Mouse (Mus musculus) layer of hippocampus, adult 18-20 months (tissue): ENCODE measurements around the gene Cacfd1. TPM values are rescaled to one million over a fixed set of nuclear protein-coding genes. Genes with fewer than 3 reads are reported as not detected.

Experiments
- DNase-seq, 2 experiments: peaks; one replicate each; pipeline ENCODE4 v3.0.0; 2022; ENCODE audit warnings: low spot score in 2 of 2
- total RNA-seq, 2 experiments: library from RNA; stranded (reverse); gene quantifications; 2 replicates each; pipeline ENCODE4 v1.2.3; 2021

Cacfd1 gene
- total RNA-seq, 2 experiments from 2014 or later = 39.3 to 43.6 TPM

DNA sequence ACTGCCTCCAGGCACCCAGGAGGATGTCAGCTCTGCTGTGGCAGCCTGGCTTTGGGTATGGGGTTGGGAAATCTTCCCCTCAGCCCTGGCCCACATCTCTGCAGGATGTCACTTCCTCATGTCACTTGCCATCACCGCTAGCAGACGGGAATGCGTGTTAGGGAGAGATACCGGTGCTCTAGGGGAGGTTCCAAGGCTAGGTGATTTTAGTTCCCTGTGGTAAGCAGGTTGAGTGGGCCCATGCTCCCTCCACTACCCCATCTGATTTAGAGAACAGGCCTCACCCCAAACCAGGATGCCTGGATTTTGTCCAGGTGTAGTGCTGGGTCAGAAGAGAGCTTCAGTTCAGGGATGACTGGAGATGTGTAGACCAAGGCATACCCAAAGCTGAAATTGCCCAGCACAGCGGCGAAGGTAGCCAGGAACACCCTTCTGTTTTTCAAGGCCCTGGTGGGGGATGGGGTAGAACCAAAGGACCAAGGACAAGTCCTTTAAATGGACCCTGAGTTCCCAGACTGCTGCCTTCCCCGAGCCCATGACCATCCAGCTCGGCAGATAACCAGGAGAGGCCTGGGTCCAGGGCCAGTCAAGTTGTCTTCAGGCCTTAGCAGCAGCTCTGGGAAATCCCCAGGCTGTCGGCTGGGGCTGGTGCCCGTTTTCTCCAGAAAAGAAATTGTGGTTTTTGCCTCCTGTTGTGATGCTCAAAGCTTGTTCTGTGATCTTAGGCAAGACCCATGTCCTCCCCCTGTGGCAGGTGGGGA lies 17.3 kb downstream of the Cacfd1 start:
- no peak for DNase-seq

- peak; percentile 90 to 93 for DNase-seq
Observed at GRCm38 (mm10) chr2:27027618-27028436, 18.1 kb downstream of the Cacfd1 start, which contains the start of gene Slc2a6. Slc2a6 (minus strand) TSS chr2:27027998.

- no peak for DNase-seq
Observed at GRCm38 (mm10) chr2:27028437-27029015, 18.8 kb downstream of the Cacfd1 start.

DNA sequence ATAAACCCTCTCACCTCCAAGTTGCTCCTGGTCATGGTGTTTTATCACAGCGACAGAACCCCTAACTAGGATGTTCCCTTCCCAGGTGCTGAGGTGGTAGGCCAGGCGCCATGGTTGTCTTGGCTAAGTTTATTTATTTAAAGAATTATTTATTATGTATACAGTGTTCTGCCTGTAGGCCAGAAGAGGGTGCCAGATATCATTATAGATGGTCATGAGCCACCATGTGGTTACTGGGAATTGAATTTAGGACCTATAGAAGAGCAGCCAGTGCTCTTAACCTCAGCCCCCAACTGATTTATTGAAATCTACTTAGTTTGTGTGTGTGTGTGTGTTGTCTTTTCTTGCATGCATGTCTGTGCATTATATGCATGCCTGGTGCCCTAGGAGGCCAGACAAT lies 22.6 kb downstream of the Cacfd1 start:
- DNase-seq = no peak

DNA sequence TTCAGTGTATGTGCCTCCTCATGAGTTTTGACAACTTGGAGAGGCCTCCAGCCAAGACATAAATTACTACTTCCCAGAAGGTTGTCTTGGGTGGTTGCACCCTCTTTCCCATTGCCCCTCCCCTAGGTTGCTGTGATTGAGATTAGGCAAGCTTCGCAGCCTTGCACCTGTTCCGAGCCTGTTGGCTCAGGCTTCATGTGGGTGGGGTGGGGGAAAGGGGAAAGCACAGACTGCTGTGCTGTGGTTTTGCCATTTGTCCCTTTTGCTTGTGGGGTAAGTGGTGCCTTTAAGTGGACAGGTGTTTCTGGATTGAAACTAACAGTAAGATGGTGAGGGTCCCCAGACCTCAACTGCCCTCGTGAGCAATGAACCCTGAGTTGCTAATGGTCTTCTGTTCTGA lies 26.3 kb downstream of the Cacfd1 start:
- DNase-seq = no peak

- DNase-seq = no peak
Observed at GRCm38 (mm10) chr2:27037008-27037407, 27.3 kb downstream of the Cacfd1 start.

- peak in 1 of 2 experiments; percentile 85 for DNase-seq
Observed at GRCm38 (mm10) chr2:27038596-27038995, 28.9 kb downstream of the Cacfd1 start.

- DNase-seq = no peak
Observed at GRCm38 (mm10) chr2:27039286-27039685, 29.6 kb downstream of the Cacfd1 start.

DNA sequence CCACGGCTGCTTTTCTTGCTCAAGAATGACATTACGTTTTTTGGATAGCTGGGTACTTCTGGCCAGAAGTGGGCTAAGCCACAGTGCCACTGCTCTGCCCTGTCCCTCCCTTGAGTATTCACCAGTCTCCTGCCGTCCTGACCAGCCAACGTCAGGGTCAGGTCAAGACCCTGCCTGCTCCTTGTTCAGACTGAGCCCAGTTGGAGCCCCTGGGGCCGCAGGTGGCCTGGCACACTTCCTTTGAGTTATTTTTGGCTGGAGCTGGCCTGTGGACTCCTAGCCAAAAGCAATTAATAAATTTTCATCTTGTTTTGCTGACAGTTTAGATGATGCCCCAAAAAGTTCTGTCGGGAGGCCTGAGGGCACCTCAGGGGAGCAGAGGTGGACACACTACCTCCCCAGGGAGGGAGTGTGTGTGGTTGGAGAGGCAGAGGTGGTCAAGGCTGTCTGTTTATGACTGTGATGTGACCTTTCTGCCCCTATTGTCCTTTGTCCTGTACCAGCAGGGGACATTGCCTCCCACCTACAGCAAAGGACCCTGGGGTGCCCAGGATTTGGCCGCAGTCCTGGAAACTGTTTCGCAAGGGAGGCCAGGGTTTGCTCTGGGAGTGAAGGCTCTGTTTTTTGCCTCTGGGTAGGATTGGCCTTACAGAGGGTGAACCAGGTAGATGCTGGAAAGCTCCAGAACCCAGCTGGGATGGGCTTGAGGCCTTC lies 32.6 kb downstream of the Cacfd1 start:
- no peak for DNase-seq

DNA sequence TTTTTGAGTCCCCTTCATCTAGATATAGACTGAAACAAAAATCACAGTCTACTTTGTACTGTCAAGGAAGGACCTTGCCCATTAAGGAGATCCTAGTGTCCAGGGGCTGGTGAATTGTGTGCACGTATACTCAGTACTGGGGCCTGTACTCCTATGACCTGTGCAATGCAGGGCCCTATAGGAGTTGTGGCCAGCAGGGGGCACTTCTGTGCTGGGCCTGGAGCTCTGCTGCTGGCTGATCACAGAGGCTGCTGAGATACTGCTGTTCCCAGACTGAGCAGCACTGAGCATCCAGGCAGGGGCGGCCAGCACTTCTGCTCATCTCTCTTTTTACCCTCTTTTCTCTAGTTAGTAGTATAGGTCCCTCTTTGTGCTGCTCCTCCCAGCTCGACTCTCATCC lies 33.7 kb downstream of the Cacfd1 start:
- DNase-seq = peak; percentile 84 to 96

- no peak for DNase-seq
Observed at GRCm38 (mm10) chr2:27044166-27044565, 34.4 kb downstream of the Cacfd1 start.

DNA sequence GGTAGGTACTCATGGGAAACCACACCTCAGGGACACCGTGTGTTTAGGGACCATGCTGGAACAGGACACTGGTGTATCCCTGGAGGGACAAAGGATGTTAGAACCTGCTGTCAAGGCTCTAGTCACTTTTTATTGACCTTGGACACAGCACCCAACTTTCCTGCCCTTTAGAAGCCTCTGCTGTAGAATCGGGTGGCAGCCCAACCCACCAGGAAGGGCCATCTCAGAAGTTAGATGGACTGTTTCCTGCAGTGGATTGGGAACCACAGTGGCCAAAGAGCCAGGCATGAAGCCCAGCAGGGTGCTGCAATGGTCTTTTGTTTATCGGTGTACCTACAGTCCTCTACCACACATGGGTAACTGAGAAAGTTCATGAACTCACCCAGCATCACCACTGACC lies 34.9 kb downstream of the Cacfd1 start:
- DNase-seq = no peak

DNA sequence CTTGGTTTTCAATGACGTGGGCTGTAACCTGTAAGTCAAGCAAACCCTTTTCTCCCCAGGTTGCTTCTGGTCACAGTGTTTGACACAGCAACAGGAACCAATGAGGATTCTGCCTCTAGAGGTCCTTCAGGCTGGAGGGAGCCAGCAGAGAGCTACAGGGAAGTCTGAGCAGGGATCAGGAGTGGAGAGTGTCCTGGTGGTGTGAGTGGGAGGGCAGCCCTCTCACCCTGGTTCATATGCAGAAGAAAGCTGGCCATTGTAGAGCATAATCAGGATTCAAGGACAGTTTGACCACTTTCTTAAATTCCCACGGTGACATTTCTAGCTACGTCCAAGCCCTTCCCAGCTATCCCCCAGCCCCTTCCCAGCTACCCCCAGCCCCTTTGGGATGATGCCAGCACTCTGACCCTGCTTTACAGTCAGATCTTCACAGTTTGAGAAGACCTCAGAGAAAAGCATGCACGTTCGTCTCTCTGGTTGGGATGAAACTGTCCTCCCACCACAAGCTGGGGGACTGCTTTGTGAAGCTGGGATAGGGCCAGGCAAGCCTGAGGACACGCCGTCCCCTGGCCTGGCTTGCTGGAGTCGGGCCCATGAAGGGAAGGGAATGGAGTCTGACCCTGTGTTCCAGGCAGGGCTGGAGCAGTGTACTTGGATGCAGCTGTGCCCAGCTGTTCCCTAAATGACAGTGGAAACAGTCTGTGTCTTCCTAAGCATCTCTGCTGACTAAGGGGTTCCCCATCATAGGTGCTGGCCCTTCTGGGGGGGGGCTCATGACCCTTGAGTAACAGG lies 36.4 kb downstream of the Cacfd1 start:
- no peak for DNase-seq

DNA sequence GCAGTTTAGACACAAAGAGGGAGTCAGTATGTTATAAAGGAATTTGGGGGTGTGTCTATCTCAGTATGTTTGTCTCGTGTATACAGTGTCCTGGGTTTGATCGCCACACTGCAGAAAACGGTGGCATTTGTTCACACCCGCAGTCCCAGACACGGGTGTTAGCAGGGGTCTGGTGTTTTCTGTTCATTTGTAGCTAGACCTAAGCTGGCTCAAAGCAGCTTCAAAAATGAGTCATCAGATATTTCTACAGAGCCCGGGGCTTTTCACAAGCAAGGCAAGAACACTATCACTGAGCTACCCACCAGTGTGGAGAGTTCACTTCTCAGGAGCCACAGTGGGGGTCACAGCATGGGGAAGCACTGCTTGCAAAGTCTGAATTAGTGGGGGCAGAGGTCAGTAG lies 39.7 kb downstream of the Cacfd1 start:
- DNase-seq = no peak

DNA sequence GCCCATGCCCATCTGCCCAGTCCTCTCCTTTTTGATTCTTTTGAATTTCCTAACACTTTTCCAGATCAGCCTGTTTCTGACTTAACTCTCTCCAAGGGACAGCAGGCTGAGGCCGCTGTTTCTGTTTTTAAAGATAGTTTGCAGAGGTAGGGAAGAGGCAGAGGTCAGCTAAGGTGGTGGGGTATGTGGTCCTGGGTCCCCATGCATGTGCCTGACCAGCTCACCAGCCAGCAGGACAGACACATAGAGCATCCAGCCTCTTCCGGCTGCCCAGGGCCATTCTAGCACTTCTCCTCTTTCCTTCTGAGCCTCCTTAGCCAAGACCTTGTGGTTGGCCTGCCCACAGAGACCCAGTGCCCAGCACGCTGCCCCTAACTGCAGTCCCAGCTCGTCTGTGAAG lies 48.5 kb downstream of the Cacfd1 start:
- DNase-seq = no peak

GRCm38 (mm10) chr2:27058751-27059150 lies 49.0 kb downstream of the Cacfd1 start:
- no peak for DNase-seq

DNA sequence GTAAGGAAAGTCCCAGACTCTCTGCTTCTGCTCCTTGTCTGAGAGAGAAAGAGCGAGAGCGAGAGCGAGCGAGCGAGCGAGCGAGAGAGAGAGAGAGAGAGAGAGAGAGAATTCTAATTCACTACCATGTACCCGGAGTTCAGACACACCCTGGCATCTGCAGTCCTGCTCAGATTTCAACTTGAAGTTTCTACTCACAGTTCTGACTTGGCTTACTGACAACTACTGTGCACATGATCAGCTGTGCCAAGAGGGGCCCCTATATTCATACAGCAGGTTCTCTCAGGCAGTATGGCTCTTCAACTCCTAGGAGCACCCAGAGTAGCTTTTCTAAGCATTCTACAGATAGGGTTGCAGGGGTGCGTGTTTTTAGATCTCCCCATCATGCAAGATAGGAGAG lies 49.5 kb downstream of the Cacfd1 start:
- DNase-seq = no peak

DNA sequence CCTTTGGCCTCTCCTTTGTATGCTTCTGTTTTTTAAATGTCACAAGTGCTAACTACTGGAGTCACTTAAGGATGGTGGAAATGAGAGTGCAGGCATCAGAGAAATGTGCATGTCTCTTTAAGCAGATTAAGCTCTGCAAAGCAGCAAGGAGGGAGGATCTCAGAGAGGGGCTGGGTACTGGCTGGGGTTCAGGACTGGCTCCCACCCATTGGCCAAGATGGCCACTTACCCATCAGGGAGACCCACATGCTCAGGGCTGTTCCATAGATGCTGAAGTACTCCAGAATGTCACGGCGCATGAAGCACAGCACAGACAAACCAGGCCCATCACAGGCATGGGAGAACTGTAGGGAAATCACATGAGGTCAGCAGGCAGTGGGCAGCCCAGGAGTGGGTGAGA lies 57.4 kb downstream of the Cacfd1 start:
- no peak for DNase-seq

GRCm38 (mm10) chr2:27067996-27068395 lies 58.3 kb downstream of the Cacfd1 start:
- DNase-seq = no peak

- no peak for DNase-seq
Observed at GRCm38 (mm10) chr2:27069646-27070045, 59.9 kb downstream of the Cacfd1 start.
